Mouse (Mus musculus): Measurements from ENCODE around the gene Gm45717. TPM values are rescaled to one million over a fixed set of nuclear protein-coding genes. Genes with fewer than 3 reads are reported as not detected.

Gm45717 gene
- not detected in 2 replicates for polyA plus RNA-seq (2012; rRNA removed; ENCODE audit: low replicate concordance)

GRCm38 (mm10) chr7:140955758-140956555, at the start of gene Gm45717, which contains the start of gene Ifitm2:
Gene Gm45717 (minus strand): TSS chr7:140955937.
Gene Ifitm2 (minus strand): TSS chr7:140955987.

GRCm38 (mm10) chr7:140966921-140967320, 11.2 kb upstream of the Gm45717 start, which contains the start of gene Ifitm1:
Gene Ifitm1 (plus strand): TSS chr7:140967221.

GRCm38 (mm10) chr7:140949824-140950530, 5.8 kb downstream of the Gm45717 start, which contains the start of gene Ifitm5:
Gene Ifitm5 (minus strand): TSS chr7:140950291.

GRCm38 (mm10) chr7:140941222-140942051, 14.3 kb downstream of the Gm45717 start, which contains the start of gene Pgghg:
Gene Pgghg (plus strand): TSS chr7:140941391.

DNA sequence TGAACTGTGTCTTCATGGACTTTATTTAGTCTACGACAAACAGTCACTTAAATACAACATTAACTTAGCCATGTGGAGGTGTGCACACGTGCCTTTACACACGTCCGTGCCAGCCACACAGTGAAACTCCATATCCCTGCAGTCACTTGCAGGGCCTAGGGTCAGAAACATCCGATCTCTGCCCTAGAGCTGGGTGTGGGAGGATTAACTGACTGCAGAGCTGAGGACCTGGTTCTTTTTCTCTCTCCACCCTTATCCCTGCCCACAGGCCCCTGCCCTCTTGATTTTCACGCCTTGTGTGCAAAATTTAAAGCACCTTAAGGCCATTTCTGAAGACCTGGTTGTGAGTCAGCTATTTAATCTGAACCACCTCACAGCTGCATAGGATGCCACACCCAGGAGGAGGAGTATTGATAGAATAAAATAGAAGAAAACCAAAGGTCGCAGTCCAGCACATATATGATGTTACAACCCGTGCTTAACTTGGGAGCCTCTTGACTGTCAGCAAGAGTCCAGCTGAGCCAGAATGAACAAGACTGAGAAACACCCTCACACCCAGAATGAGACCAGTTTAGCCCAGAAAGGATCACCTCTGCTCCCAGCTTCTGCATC, 35.2 kb downstream of the Gm45717 start, which contains the start of gene Nlrp6:
Nlrp6 (plus strand) TSS at position 485 of the 612 bp plus-strand sequence.

GRCm38 (mm10) chr7:140900220-140900619, 55.5 kb downstream of the Gm45717 start, which contains the start of gene Cox8b:
Gene Cox8b (minus strand): TSS chr7:140900446.

Other genes with a start within 250 kb of the Gm45717 start
- 0.25 and 0.65 TPM in 2 replicates for gene Cyp2e1, start 192.2 kb downstream of the Gm45717 start, polyA plus RNA-seq (2012; rRNA removed; ENCODE audit: low replicate concordance)
- gene Syce1, start 168.1 kb downstream of the Gm45717 start, polyA plus RNA-seq (2012; rRNA removed; ENCODE audit: low replicate concordance), result not detected in 2 replicates
- gene Zfp941, start 133.8 kb downstream of the Gm45717 start, polyA plus RNA-seq (2012; rRNA removed; ENCODE audit: low replicate concordance), result 0.02 TPM in 1 of 2 replicates, not detected in the other
- gene Urah, start 120.9 kb downstream of the Gm45717 start, polyA plus RNA-seq (2012; rRNA removed; ENCODE audit: low replicate concordance), result 70.0 and 92.2 TPM in 2 replicates
- gene Scgb1c1, start 110.4 kb downstream of the Gm45717 start, polyA plus RNA-seq (2012; rRNA removed; ENCODE audit: low replicate concordance), result not detected in 2 replicates
- not detected in 2 replicates for gene Odf3, start 108.1 kb downstream of the Gm45717 start, polyA plus RNA-seq (2012; rRNA removed; ENCODE audit: low replicate concordance)
- gene Gm45785, start 99.6 kb downstream of the Gm45717 start, polyA plus RNA-seq (2012; rRNA removed; ENCODE audit: low replicate concordance), result not detected in 2 replicates
- gene Ric8a, start 99.0 kb downstream of the Gm45717 start, polyA plus RNA-seq (2012; rRNA removed; ENCODE audit: low replicate concordance), result 66.8 and 79.2 TPM in 2 replicates
- 11.4 and 14.3 TPM in 2 replicates for gene Bet1l, start 98.4 kb downstream of the Gm45717 start, polyA plus RNA-seq (2012; rRNA removed; ENCODE audit: low replicate concordance)
- gene Psmd13, start 74.0 kb downstream of the Gm45717 start, polyA plus RNA-seq (2012; rRNA removed; ENCODE audit: low replicate concordance), result 44.5 and 51.9 TPM in 2 replicates
- gene Sirt3, start 73.6 kb downstream of the Gm45717 start, polyA plus RNA-seq (2012; rRNA removed; ENCODE audit: low replicate concordance), result 23.5 and 27.7 TPM in 2 replicates
- 3.8 and 7.2 TPM in 2 replicates for gene Cox8b, start 55.5 kb downstream of the Gm45717 start, polyA plus RNA-seq (2012; rRNA removed; ENCODE audit: low replicate concordance)
- gene Nlrp6, start 35.0 kb downstream of the Gm45717 start, polyA plus RNA-seq (2012; rRNA removed; ENCODE audit: low replicate concordance), result 71.9 and 89.3 TPM in 2 replicates
- 17.9 and 19.5 TPM in 2 replicates for gene Pgghg, start 14.5 kb downstream of the Gm45717 start, polyA plus RNA-seq (2012; rRNA removed; ENCODE audit: low replicate concordance)
- 1.1 and 1.3 TPM in 2 replicates for gene Ifitm5, start 5.6 kb downstream of the Gm45717 start, polyA plus RNA-seq (2012; rRNA removed; ENCODE audit: low replicate concordance)
- gene Ifitm2, start 50 bp upstream of the Gm45717 start, polyA plus RNA-seq (2012; rRNA removed; ENCODE audit: low replicate concordance), result 322 and 327 TPM in 2 replicates
- 69.2 and 79.8 TPM in 2 replicates for gene Ifitm1, start 11.3 kb upstream of the Gm45717 start, polyA plus RNA-seq (2012; rRNA removed; ENCODE audit: low replicate concordance)
- 90.0 and 119 TPM in 2 replicates for gene Ifitm3, start 54.8 kb upstream of the Gm45717 start, polyA plus RNA-seq (2012; rRNA removed; ENCODE audit: low replicate concordance)
- gene Ifitm6, start 62.0 kb upstream of the Gm45717 start, polyA plus RNA-seq (2012; rRNA removed; ENCODE audit: low replicate concordance), result 0.75 and 2.8 TPM in 2 replicates
- not detected in 2 replicates for gene Gm17387, start 73.2 kb upstream of the Gm45717 start, polyA plus RNA-seq (2012; rRNA removed; ENCODE audit: low replicate concordance)
- gene B4galnt4, start 105.2 kb upstream of the Gm45717 start, polyA plus RNA-seq (2012; rRNA removed; ENCODE audit: low replicate concordance), result 12.4 and 24.8 TPM in 2 replicates
- gene Pkp3, start 122.3 kb upstream of the Gm45717 start, polyA plus RNA-seq (2012; rRNA removed; ENCODE audit: low replicate concordance), result 124 and 153 TPM in 2 replicates
- 36.7 and 51.6 TPM in 2 replicates for gene Sigirr, start 144.6 kb upstream of the Gm45717 start, polyA plus RNA-seq (2012; rRNA removed; ENCODE audit: low replicate concordance)
- 63.8 and 73.8 TPM in 2 replicates for gene Ano9, start 161.9 kb upstream of the Gm45717 start, polyA plus RNA-seq (2012; rRNA removed; ENCODE audit: low replicate concordance)
- gene Ptdss2, start 166.4 kb upstream of the Gm45717 start, polyA plus RNA-seq (2012; rRNA removed; ENCODE audit: low replicate concordance), result 22.2 and 35.2 TPM in 2 replicates
- 101 and 118 TPM in 2 replicates for gene Rnh1, start 216.9 kb upstream of the Gm45717 start, polyA plus RNA-seq (2012; rRNA removed; ENCODE audit: low replicate concordance)
- gene Hras, start 238.1 kb upstream of the Gm45717 start, polyA plus RNA-seq (2012; rRNA removed; ENCODE audit: low replicate concordance), result 42.6 and 50.0 TPM in 2 replicates
- gene Lrrc56, start 238.2 kb upstream of the Gm45717 start, polyA plus RNA-seq (2012; rRNA removed; ENCODE audit: low replicate concordance), result 6.5 and 9.6 TPM in 2 replicates

Measured in duodenum, adult 2 months (tissue).